Mouse (Mus musculus): Measurements from ENCODE around the gene Ptdss2. TPM values are rescaled to one million over a fixed set of nuclear protein-coding genes. Genes with fewer than 3 reads are reported as not detected.
A peak's percentile ranks its signal among the peaks of the same experiment; 100 is the strongest.

Ptdss2 gene
- polyA plus RNA-seq, 1 experiment from 2014 or later: 56.5 TPM

GRCm38 (mm10) chr7:141122689-141123516, 721 bp downstream of the Ptdss2 start:
- 1% methylated on average over 29 of the region's 29 CpGs for WGBS
- peak overlapping the region; percentile 95 for H3K27ac ChIP-seq
- H3K27me3 ChIP-seq: no peaks in the 10 kb centered on the region; the same call in 1 of the 2 replicates
- H3K4me2 ChIP-seq: peak overlapping the region; percentile 77
- peak; percentile 99 for ATAC-seq (replicated peaks; ENCODE audit: insufficient number of reproducible peaks, insufficient read depth, low FRiP score, low read depth)
- peak overlapping the region; percentile 74 for H3K4me3 ChIP-seq
- H3K9ac ChIP-seq: peak overlapping the region; percentile 67
- no peaks in the 10 kb centered on the region for H3K9me3 ChIP-seq (replicated peaks)
- no peaks in the 10 kb centered on the region for H3K36me3 ChIP-seq
- peaks cover 16% of the 10 kb centered on the region for H3K4me1 ChIP-seq (replicated peaks)

GRCm38 (mm10) chr7:141123517-141123856, 1.3 kb downstream of the Ptdss2 start:
- Histone ChIP-seq H3K27ac (peak overlapping the region; percentile 95), H3K9me3 (replicated peaks) (no peaks in the 10 kb centered on the region), H3K4me1 (replicated peaks) (peaks cover 16% of the 10 kb centered on the region), H3K27me3 (no peaks in the 10 kb centered on the region), H3K9ac (peak overlapping the region; percentile 67), H3K4me3 (peak overlapping the region; percentile 74), H3K4me2 (peak overlapping the region; percentile 77), H3K36me3 (no peaks in the 10 kb centered on the region)
- ATAC-seq (replicated peaks; ENCODE audit: insufficient number of reproducible peaks, insufficient read depth, low FRiP score, low read depth): no peak
- WGBS: 2% methylated on average over 15 of the region's 15 CpGs

- Histone ChIP-seq H3K36me3 (peaks cover 11% of the 10 kb centered on the region), H3K4me3 (peak overlapping the region; percentile 82), H3K4me1 (replicated peaks) (peaks cover 16% of the 10 kb centered on the region), H3K9ac (peak overlapping the region; percentile 91), H3K27ac (peak overlapping the region; percentile 53), H3K9me3 (replicated peaks) (no peaks in the 10 kb centered on the region), H3K27me3 (no peaks in the 10 kb centered on the region), H3K4me2 (peak overlapping the region; percentile 83)
- peak; percentile 99 for ATAC-seq (replicated peaks; ENCODE audit: insufficient number of reproducible peaks, insufficient read depth, low FRiP score, low read depth)
- under 1% methylated on average over 59 of the region's 59 CpGs for WGBS
These were observed 9.0 kb downstream of the Ptdss2 start for GRCm38 (mm10) chr7:141131024-141131820.

- H3K4me1 ChIP-seq (replicated peaks): peaks cover 16% of the 10 kb centered on the region
- peak overlapping the region; percentile 82 for H3K4me3 ChIP-seq
- H3K36me3 ChIP-seq: peaks cover 20% of the 10 kb centered on the region
- H3K27ac ChIP-seq: no peak overlapping the region
- WGBS: 54% methylated on average over 12 of the region's 12 CpGs
- H3K27me3 ChIP-seq: no peaks in the 10 kb centered on the region
- H3K9ac ChIP-seq: peak overlapping the region; percentile 91
- ATAC-seq (replicated peaks; ENCODE audit: insufficient number of reproducible peaks, insufficient read depth, low FRiP score, low read depth): no peak
- H3K9me3 ChIP-seq (replicated peaks): no peaks in the 10 kb centered on the region
- peak overlapping the region; percentile 83 for H3K4me2 ChIP-seq
These were observed 9.9 kb downstream of the Ptdss2 start for GRCm38 (mm10) chr7:141131904-141132755.

- Histone ChIP-seq H3K9ac (no peak overlapping the region), H3K4me3 (no peak overlapping the region), H3K4me1 (replicated peaks) (no peaks in the 10 kb centered on the region), H3K27me3 (no peaks in the 10 kb centered on the region), H3K4me2 (no peak overlapping the region), H3K27ac (no peak overlapping the region), H3K36me3 (peaks cover 22% of the 10 kb centered on the region), H3K9me3 (replicated peaks) (no peaks in the 10 kb centered on the region)
- ATAC-seq (replicated peaks; ENCODE audit: insufficient number of reproducible peaks, insufficient read depth, low FRiP score, low read depth): no peak
- WGBS: 81% methylated on average over 4 of the region's 4 CpGs
These were observed 19.1 kb downstream of the Ptdss2 start for GRCm38 (mm10) chr7:141141326-141141725.

GRCm38 (mm10) chr7:141143112-141143511, 20.9 kb downstream of the Ptdss2 start:
- no peak overlapping the region for H3K4me2 ChIP-seq
- H3K36me3 ChIP-seq: peaks cover 9% of the 10 kb centered on the region; the same call in 1 of the 2 replicates
- no peaks in the 10 kb centered on the region for H3K27me3 ChIP-seq
- H3K4me3 ChIP-seq: no peak overlapping the region
- no peak overlapping the region for H3K9ac ChIP-seq
- H3K27ac ChIP-seq: no peak overlapping the region
- no peak for ATAC-seq (replicated peaks; ENCODE audit: insufficient number of reproducible peaks, insufficient read depth, low FRiP score, low read depth)
- H3K9me3 ChIP-seq (replicated peaks): no peaks in the 10 kb centered on the region
- WGBS: 56% methylated on average over 5 of the region's 5 CpGs
- H3K4me1 ChIP-seq (replicated peaks): no peaks in the 10 kb centered on the region

GRCm38 (mm10) chr7:141143861-141144260, 21.7 kb downstream of the Ptdss2 start:
- WGBS: 71% methylated on average over 2 of the region's 2 CpGs
- no peak overlapping the region for H3K4me2 ChIP-seq

DNA sequence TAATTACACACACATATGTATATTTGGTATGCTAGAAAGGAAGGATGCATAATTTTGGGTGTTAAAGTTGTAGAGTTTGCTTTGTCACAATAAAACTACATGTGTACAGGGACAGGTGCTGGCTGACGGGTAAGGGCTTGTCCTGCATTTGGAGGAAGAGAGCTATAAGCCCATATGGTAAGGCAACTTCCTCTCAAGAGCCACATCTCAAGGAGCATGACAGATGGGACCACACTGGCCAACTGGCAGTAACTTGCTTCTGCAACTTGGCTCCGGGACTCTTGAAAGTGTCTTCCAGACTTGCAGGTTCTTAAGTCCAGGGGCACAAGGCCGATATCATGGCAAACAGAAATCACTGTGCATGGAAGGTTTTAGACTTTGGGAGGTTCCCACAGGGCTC, 22.5 kb downstream of the Ptdss2 start:
- no peak overlapping the region for H3K27ac ChIP-seq
- H3K9me3 ChIP-seq (replicated peaks): no peaks in the 10 kb centered on the region
- H3K36me3 ChIP-seq: peaks cover 5% of the 10 kb centered on the region; the same call in 1 of the 2 replicates
- H3K27me3 ChIP-seq: no peaks in the 10 kb centered on the region
- no peaks in the 10 kb centered on the region for H3K4me1 ChIP-seq (replicated peaks)
- no peak overlapping the region for H3K9ac ChIP-seq
- H3K4me3 ChIP-seq: no peak overlapping the region
- no peak overlapping the region for H3K4me2 ChIP-seq
- WGBS: 88% methylated on average over 3 of the region's 3 CpGs
- no peak for ATAC-seq (replicated peaks; ENCODE audit: insufficient number of reproducible peaks, insufficient read depth, low FRiP score, low read depth)

More at GRCm38 (mm10) chr7:141143861-141144260, 21.7 kb downstream of the Ptdss2 start:
- Histone ChIP-seq H3K9ac (no peak overlapping the region), H3K27me3 (no peaks in the 10 kb centered on the region), H3K36me3 (peaks cover 5% of the 10 kb centered on the region; the same call in 1 of the 2 replicates), H3K4me1 (replicated peaks) (no peaks in the 10 kb centered on the region), H3K4me3 (no peak overlapping the region), H3K9me3 (replicated peaks) (no peaks in the 10 kb centered on the region), H3K27ac (no peak overlapping the region)
- no peak for ATAC-seq (replicated peaks; ENCODE audit: insufficient number of reproducible peaks, insufficient read depth, low FRiP score, low read depth)

- no peak overlapping the region for H3K27ac ChIP-seq
- WGBS: 54% methylated on average over 1 of the region's 1 CpGs
- H3K4me1 ChIP-seq (replicated peaks): no peaks in the 10 kb centered on the region
- no peaks in the 10 kb centered on the region for H3K27me3 ChIP-seq
- no peak overlapping the region for H3K4me2 ChIP-seq
- no peaks in the 10 kb centered on the region for H3K9me3 ChIP-seq (replicated peaks)
- H3K36me3 ChIP-seq: peaks cover 5% of the 10 kb centered on the region; the same call in 1 of the 2 replicates
- no peak for ATAC-seq (replicated peaks; ENCODE audit: insufficient number of reproducible peaks, insufficient read depth, low FRiP score, low read depth)
- no peak overlapping the region for H3K9ac ChIP-seq
- H3K4me3 ChIP-seq: no peak overlapping the region
These were observed 23.2 kb downstream of the Ptdss2 start for GRCm38 (mm10) chr7:141145403-141145802.

- Histone ChIP-seq H3K4me3 (no peak overlapping the region), H3K27ac (no peak overlapping the region), H3K9ac (no peak overlapping the region), H3K4me1 (replicated peaks) (no peaks in the 10 kb centered on the region), H3K36me3 (peaks cover 5% of the 10 kb centered on the region; the same call in 1 of the 2 replicates), H3K9me3 (replicated peaks) (no peaks in the 10 kb centered on the region), H3K27me3 (no peaks in the 10 kb centered on the region), H3K4me2 (no peak overlapping the region)
- WGBS: 86% methylated on average over 12 of the region's 12 CpGs
- ATAC-seq (replicated peaks; ENCODE audit: insufficient number of reproducible peaks, insufficient read depth, low FRiP score, low read depth): no peak
These were observed 23.9 kb downstream of the Ptdss2 start for GRCm38 (mm10) chr7:141146043-141146595.
